Mouse (Mus musculus): Measurements from ENCODE around the gene Xcr1. TPM values are rescaled to one million over a fixed set of nuclear protein-coding genes. Genes with fewer than 3 reads are reported as not detected.

Xcr1 gene
- polyA plus RNA-seq, 1 experiment from 2014 or later, result 0.02 TPM

GRCm38 (mm10) chr9:123806267-123806666 is 55.6 kb downstream of the Xcr1 start, which contains the start of gene Cxcr6:
Cxcr6 (plus strand) TSS chr9:123806475.
- WGBS, result 93% methylated on average over 5 of the region's 5 CpGs
- Histone ChIP-seq H3K4me1 (no peaks in the 10 kb centered on the region), H3K27ac (no peak within 1 kb of the TSS), H3K4me3 (no peak within 1 kb of the TSS), H3K27me3 (ENCODE audit: poor library complexity, severe bottlenecking) (no peaks in the 10 kb centered on the region), H3K36me3 (replicated peaks) (peaks cover 16% of the 10 kb centered on the region), H3K9me3 (no peaks in the 10 kb centered on the region)
- DNase-seq (ENCODE audit: extremely low spot score, low spot score), result no peak

DNA sequence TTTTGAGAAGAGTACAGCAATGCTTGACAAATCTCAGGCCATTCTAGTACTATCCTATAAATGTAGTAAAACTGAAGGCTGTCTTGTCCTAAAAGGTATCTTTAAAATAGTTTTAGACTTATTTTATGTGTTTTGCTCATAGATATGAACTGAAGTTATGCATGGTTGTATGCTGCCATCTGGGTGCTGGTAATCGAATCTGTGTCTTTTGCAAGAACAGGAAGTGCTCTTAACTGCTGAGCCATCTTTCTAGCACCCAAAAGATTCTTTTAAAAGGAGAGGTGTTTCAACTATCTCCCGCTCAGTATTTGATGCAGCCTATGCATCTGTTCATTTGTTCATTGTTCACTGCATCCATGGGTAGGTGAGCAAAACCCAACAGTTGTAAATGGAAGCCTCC is 56.6 kb downstream of the Xcr1 start:
- Histone ChIP-seq H3K36me3 (replicated peaks) (peaks cover 17% of the 10 kb centered on the region), H3K4me3 (no peak overlapping the region), H3K9me3 (no peaks in the 10 kb centered on the region), H3K27ac (no peak overlapping the region), H3K4me1 (no peaks in the 10 kb centered on the region), H3K27me3 (ENCODE audit: poor library complexity, severe bottlenecking) (no peaks in the 10 kb centered on the region)
- no peak for DNase-seq (ENCODE audit: extremely low spot score, low spot score)
- whole genome bisulfite sequencing, result 93% methylated on average over 2 of the region's 2 CpGs

- no peaks in the 10 kb centered on the region for H3K27me3 ChIP-seq (ENCODE audit: poor library complexity, severe bottlenecking)
- DNase-seq (ENCODE audit: extremely low spot score, low spot score), result no peak
- no peak overlapping the region for H3K27ac ChIP-seq
- no peaks in the 10 kb centered on the region for H3K9me3 ChIP-seq
- no peaks in the 10 kb centered on the region for H3K4me1 ChIP-seq
- no peak overlapping the region for H3K4me3 ChIP-seq
- peaks cover 16% of the 10 kb centered on the region for H3K36me3 ChIP-seq (replicated peaks)
These were observed 58.9 kb downstream of the Xcr1 start for GRCm38 (mm10) chr9:123802896-123803295.

DNA sequence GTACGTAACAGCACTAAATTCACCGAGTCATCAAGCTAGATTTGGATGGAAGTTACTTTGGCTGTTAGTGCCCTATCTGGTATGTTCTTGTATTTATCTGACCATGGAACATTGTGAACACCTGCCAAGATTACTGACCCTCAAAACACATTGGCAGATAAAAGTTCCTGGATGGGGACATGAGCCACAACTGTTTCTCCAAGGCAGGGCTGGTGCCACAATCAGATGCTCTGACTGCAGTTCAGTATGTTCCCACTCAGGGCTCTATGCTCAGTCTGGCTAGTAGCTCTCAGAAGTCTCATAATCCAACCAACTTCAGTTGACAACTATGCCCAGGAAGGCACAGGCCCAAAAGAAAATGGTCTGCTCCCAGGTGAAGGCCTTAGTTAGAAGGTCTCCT is 59.4 kb downstream of the Xcr1 start:
- Histone ChIP-seq H3K36me3 (replicated peaks) (peaks cover 17% of the 10 kb centered on the region), H3K9me3 (no peaks in the 10 kb centered on the region), H3K4me1 (no peaks in the 10 kb centered on the region), H3K4me3 (no peak overlapping the region), H3K27me3 (ENCODE audit: poor library complexity, severe bottlenecking) (no peaks in the 10 kb centered on the region), H3K27ac (no peak overlapping the region)
- WGBS, result 94% methylated on average over 2 of the region's 2 CpGs
- no peak for DNase-seq (ENCODE audit: extremely low spot score, low spot score)

Other genes starting within 250 kb of the Xcr1 start
- gene Slc6a20b, start 229.5 kb downstream of the Xcr1 start, polyA plus RNA-seq (2016; fragmentation: Nextera tagmentation; extraction: Ambion mirVana), result 0.15 and 0.25 TPM in 2 replicates
- 0.04 and 0.09 TPM in 2 replicates for gene Ccr9, start 183.6 kb downstream of the Xcr1 start, polyA plus RNA-seq (2016; fragmentation: Nextera tagmentation; extraction: Ambion mirVana)
- gene Slc6a20a, start 183.1 kb downstream of the Xcr1 start, polyA plus RNA-seq (2016; fragmentation: Nextera tagmentation; extraction: Ambion mirVana), result 0.18 and 0.78 TPM in 2 replicates
- 41.3 and 42.1 TPM in 2 replicates for gene Lztfl1, start 144.3 kb downstream of the Xcr1 start, polyA plus RNA-seq (2016; fragmentation: Nextera tagmentation; extraction: Ambion mirVana)
- 0.07 and 0.14 TPM in 2 replicates for gene Cxcr6, start 55.6 kb downstream of the Xcr1 start, polyA plus RNA-seq (2016; fragmentation: Nextera tagmentation; extraction: Ambion mirVana)
- 10.2 and 11.1 TPM in 2 replicates for gene Fyco1, start 10.1 kb downstream of the Xcr1 start, polyA plus RNA-seq (2016; fragmentation: Nextera tagmentation; extraction: Ambion mirVana)
- 0.53 and 0.81 TPM in 2 replicates for gene Ccr1, start 106.7 kb upstream of the Xcr1 start, polyA plus RNA-seq (2016; fragmentation: Nextera tagmentation; extraction: Ambion mirVana)
- gene Ccr1l1, start 116.4 kb upstream of the Xcr1 start, polyA plus RNA-seq (2016; fragmentation: Nextera tagmentation; extraction: Ambion mirVana), result not detected in 2 replicates
- gene Ccr3, start 159.9 kb upstream of the Xcr1 start, polyA plus RNA-seq (2016; fragmentation: Nextera tagmentation; extraction: Ambion mirVana), result not detected in 2 replicates
- 0.06 and 0.22 TPM in 2 replicates for gene Ccr2, start 239.9 kb upstream of the Xcr1 start, polyA plus RNA-seq (2016; fragmentation: Nextera tagmentation; extraction: Ambion mirVana)